Mouse (Mus musculus) induced T-regulatory cell, adult 2 months (primary cell): ENCODE results near the gene Usp39.

Experiments
- DNase-seq: peaks from one replicate; pipeline ENCODE4 v3.0.0-alpha.2; 2012; ENCODE audit warnings: low read depth

Gene Usp39

DNA sequence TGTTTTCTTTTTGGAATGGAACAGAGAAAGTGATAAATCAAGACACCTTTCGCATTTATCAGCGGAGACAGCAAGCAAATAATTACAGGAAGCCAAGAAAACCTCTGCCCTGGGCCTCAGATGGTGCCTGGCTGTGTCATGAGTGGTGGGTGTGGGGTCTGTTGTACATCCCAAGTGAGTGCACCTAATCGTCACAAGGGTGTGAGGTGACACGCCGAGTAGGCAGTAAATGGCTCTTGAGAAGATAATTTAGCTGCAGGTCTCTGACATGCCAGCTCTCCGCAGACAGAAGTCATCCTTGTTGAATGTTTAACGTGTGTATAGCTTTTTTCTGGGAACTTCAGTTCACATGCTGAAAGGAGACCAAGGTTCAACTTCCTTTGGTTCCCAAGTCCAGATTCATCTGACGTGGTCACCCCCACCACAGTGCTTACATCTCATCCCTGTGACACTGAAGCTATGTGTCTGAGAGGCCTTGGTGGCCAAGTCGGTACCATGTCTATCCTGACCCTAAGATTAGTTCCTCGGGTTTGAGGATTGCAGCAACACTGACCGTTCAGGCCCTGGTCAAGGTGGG is 42.5 kb downstream of the Usp39 start:
- no peak for DNase-seq

- no peak for DNase-seq
These were observed 47.2 kb downstream of the Usp39 start for GRCm38 (mm10) chr6:72297825-72298224.

DNA sequence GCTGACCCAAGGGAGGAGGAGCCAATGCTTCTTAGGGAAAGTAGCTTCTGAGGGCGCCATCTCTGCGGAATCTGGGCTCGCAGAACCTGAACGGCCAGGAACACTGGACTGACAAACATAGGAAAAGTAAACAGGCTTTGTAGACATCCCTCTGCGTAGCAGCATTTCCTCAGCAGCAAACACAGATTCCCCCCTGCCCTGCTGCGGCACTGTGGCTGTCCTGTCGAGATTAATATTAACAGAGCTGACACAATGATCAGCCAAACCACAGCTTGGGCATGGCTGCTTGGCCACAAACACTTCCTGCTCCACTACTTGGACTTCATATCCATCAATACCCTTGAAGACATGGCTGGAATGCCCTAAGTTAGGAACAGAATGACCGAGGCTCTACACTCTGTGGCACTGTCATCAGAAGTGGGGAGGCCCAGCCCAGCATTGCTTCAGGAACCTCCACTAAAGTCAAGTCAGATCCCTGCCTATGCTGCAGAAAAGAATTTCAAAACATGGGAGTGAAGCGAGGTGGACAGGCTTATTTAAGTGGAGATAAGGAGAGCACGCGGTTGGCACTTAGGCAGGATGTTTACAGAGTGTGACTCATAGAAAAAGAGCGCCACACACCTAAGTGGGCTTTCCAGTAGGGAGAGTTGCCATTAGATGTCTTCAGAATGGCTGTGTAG is 51.9 kb downstream of the Usp39 start:
- no peak for DNase-seq

GRCm38 (mm10) chr6:72289484-72289883 is 55.5 kb downstream of the Usp39 start:
- no peak for DNase-seq

DNA sequence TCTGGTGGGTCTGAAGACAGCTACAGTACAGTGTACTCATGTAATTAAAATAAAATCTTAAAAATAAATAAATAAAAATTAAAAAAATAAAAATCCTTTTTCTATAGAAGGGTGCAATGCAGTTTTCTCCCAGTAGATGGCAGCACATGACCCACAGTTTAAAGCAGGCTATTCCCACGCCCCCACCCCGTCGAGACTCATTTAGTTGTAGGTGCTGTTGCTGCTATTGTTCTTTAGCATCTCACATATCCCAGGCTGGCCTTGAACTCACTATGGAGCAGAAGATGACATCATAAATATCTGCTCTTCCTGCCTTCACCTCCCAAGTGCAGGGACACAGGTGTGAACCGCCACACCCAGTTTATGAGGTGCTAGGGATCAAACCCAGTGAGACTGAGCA is 61.1 kb downstream of the Usp39 start:
- peak; percentile 67 for DNase-seq

DNA sequence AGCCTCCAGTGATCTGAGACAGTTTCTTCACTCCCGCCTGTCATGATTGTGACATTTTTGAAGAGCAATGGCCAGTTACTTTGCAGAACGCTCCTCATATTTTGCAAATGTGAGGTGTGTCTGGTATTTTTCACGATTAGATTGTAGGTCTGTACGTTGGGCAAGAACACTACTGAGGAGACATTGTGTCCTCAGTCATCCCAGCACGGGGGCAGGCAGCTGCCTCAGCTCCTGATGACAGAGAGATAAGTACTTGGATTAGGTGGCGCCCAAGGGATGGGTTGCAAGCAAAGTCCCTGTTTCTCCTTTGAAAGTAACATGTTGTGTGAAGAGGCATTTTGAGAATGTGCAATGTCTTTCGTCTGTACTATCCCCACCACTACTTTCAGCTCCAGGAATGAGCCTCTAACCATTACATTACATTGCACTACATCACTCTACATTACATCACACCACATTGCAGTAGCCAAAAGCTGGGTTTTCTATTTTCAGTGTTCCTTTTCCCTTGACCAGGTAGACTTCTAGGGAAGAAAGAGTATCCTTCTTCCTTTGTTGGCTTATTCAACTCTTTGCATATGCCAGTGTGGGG is 64.5 kb downstream of the Usp39 start:
- DNase-seq: no peak

GRCm38 (mm10) chr6:72279505-72279904 is 65.5 kb downstream of the Usp39 start:
- DNase-seq: no peak

GRCm38 (mm10) chr6:72278835-72279234 is 66.1 kb downstream of the Usp39 start:
- DNase-seq: no peak

DNA sequence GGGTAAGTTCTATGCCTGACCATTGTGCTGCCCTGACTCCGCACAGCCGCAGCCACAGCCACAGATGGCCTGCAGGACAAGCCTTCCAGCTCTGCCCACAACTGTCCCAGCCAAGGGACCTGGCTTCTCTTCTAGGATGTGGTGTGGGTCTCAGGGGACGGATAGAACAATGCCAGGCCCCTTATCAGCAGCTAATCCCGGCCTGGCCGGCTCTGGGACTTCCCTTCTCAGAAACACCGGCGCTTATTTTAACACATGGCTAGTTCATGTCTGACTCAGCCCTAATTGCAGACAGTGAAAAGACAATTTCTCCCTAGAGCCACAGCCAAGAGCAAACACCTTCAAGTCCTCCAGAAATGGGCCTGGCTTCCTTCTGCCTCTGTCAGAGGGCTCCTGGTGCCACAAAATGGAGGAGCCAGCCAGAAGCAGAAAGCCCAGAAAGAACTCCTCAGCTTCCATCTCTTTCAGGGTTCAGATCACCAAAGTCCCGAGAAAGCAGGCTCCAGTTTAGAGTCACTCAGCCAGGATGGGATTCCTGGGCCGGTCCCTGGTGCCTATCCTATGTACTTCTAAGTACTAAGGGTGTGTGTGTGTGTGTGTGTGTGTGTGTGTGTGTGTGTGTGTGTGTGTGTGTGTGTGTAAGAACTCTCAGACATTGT is 67.3 kb downstream of the Usp39 start:
- DNase-seq: no peak

GRCm38 (mm10) chr6:72276972-72277441 is 68.0 kb downstream of the Usp39 start:
- no peak for DNase-seq

DNA sequence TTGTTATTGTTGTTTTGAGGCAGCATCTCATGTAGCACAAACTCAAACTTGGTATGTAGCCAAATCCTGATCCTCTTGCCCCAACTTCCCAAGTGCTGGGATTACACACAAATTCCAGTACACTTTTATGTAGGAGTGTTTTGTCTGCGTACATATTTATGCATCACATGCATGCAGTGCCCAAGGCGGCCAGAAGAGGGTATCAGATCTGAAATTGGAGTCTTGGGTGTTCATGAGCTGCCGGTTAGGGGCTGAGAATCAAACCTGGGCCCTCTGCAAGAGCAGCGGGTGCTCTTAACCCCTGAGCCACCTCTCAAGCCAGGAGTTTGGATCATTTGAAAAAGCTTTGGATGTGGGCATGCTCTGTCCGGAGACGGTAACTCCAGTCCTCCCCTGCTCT is 68.8 kb downstream of the Usp39 start:
- DNase-seq: no peak

GRCm38 (mm10) chr6:72275527-72275926 is 69.5 kb downstream of the Usp39 start:
- no peak for DNase-seq

GRCm38 (mm10) chr6:72273153-72273552 is 71.8 kb downstream of the Usp39 start:
- no peak for DNase-seq

GRCm38 (mm10) chr6:72272161-72272696 is 72.8 kb downstream of the Usp39 start:
- DNase-seq: no peak

DNA sequence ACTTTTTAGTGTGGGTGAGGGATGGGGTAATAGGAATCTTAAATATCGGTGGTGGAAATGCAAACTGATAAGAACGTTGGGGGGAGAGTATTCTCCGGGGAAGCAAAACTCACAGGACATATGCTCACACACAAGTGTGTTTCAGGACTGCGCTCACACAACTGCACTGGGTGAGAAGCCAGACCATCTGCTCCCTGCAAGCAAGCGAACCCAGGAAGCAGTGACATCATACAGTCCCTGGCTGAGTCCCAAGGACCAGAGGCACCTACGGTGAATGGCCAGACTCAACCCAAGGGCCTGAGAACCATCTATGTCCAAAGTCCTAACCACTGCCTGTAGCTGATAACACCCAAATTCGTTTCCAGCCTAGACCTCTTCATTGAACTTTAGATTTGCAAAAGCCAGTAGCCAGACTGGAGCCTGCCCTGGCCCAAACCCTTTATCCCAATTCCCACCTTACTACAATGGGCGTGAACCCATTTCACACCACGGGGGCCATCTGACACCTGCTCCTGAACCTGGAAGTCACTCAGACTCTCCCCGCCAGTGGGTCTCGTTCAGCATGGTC is 73.9 kb downstream of the Usp39 start:
- DNase-seq: no peak

GRCm38 (mm10) chr6:72270258-72270657 is 74.7 kb downstream of the Usp39 start:
- DNase-seq: no peak
